Mouse (Mus musculus): ENCODE measurements around the gene Galns.

DNA sequence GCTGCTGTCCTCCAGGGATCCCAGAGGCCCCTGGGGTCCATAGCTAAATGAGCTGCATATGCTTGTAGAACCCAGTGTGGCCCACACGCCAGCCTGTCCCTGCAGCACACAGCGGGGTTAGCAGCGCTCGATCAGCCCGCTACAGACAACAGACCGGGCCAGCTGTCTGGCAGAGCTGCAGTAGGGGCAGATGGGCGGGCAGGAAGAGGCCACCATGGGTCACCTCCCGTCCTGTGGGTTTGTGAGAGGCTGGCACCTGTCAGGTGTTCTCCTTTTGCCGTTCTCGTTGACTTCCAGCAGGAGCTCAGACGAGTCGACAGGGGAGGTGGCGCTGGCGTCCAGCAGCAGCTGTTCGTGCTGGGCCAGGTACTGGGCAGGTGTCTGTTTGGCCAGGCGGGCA is 27.3 kb upstream of the Galns start:
- TF ChIP-seq CTCF (conservative IDR thresholded peaks at IDR 0.05 in 1 of 2, IDR thresholded peaks at IDR 0.05 in 1 of 2; ENCODE audit: low read depth in 2 of 2, low read length in 2 of 2) (no peak), RAD21 (IDR thresholded peaks at IDR 0.05; ENCODE audit: low read depth, low read length) (no peak), MEF2A (IDR thresholded peaks at IDR 0.05; ENCODE audit: borderline replicate concordance, low read depth, low read length) (no peak), ELF1 (IDR thresholded peaks at IDR 0.05; ENCODE audit: low read depth, low read length) (no peak), SIN3A (IDR thresholded peaks at IDR 0.05; ENCODE audit: low read length) (no peak), ETS1 (conservative IDR thresholded peaks at IDR 0.05; ENCODE audit: low read depth, low read length) (no peak), MAZ (IDR thresholded peaks at IDR 0.05; ENCODE audit: low read depth, low read length) (no peak), ZC3H11A (IDR thresholded peaks at IDR 0.05; ENCODE audit: low read depth, low read length) (no peak), SMC3 (IDR thresholded peaks at IDR 0.05; ENCODE audit: low read depth, low read length) (no peak), MAFK (IDR thresholded peaks at IDR 0.05; ENCODE audit: insufficient replicate concordance, low read length) (no peak), USF2 (conservative IDR thresholded peaks at IDR 0.05; ENCODE audit: low read depth, low read length) (no peak)
